Comparison of ENCODE assay signal across 7 mouse cellular contexts in the genomic region with DNA sequence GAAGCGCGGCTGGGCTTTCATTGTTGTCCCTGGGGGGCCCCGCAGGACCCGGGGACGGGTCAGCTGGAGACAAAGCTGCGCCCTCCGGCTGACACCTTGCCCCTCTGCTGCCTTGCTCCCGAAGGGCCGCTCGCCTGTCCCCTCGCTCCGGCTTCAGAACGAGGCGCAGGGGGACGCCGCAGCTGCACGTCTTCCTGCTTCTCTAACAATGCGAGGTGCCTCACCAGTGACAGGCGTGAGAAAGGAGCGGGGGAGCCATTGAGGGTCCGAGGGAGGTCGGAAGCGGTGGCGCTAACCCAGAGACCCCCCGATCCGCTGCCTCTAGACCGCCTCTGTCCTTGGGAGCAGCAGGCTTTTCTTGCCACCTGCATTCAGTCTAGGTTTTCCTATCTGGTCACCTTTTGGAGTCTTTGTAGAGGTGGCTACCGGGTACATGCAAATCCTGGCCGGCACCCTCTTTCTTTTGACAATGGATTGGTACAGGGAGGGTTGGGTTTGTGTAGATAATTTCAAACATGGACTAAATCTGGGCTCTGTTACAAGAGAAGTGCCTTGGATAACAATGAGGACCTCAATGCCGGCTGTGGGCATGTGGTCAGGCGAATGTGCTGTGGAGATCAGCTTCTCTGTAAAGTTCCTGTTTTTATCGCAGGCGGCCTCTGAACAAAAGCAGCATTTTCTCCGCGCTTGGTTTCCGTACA. TPM values are rescaled to one million over a fixed set of nuclear protein-coding genes. Genes with fewer than 3 reads are reported as not detected.
DNase-seq lines count a peak whose midpoint lies in the region; ATAC-seq and TF ChIP-seq lines count a peak whose summit lies in the region.

No protein-coding gene starts in this region.

- peak overlapping the region; percentile 95 for H3K4me3 ChIP-seq in forebrain, embryonic 15.5 days
- H3K4me3 ChIP-seq in hindbrain, embryonic 12.5 days = peak overlapping the region; percentile 92
- H3K4me3 ChIP-seq in left cerebral cortex, adult 2 months = peak overlapping the region; percentile 93

- peak overlapping the region; percentile 70 for H3K4me2 ChIP-seq in forebrain, embryonic 15.5 days (replicated peaks)
- H3K4me2 ChIP-seq in hindbrain, embryonic 12.5 days (replicated peaks) = peak overlapping the region; percentile 60

- H3K27me3 ChIP-seq in forebrain, embryonic 15.5 days = no peaks in the 10 kb centered on the region
- H3K27me3 ChIP-seq in hindbrain, embryonic 12.5 days = 0 out of 2 replicates have a peak, but pooled peaks cover 6% of the 10 kb centered on the region

- H3K4me1 ChIP-seq in forebrain, embryonic 15.5 days = peaks cover 30% of the 10 kb centered on the region
- peaks cover 22% of the 10 kb centered on the region for H3K4me1 ChIP-seq in hindbrain, embryonic 12.5 days

- H3K9ac ChIP-seq in forebrain, embryonic 15.5 days (replicated peaks) = peak overlapping the region; percentile 97
- peak overlapping the region; percentile 97 for H3K9ac ChIP-seq in hindbrain, embryonic 12.5 days

- TF ChIP-seq CTCF in left cerebral cortex, adult 2 months (IDR thresholded peaks at IDR 0.05) = no peak

- no peaks in the 10 kb centered on the region for H3K9me3 ChIP-seq in forebrain, embryonic 15.5 days
- H3K9me3 ChIP-seq in hindbrain, embryonic 12.5 days (replicated peaks) = no peaks in the 10 kb centered on the region

- peak; percentile 68 for ATAC-seq in forebrain, embryonic 15.5 days (replicated peaks)
- ATAC-seq in hindbrain, embryonic 12.5 days (ENCODE audit: low FRiP score) = peak; percentile 75

- intact Hi-C loops in left cerebral cortex, adult 2 months (cut with DNase I) = loop anchor here (5.0 kb wide), 2 partner anchors 188 to 283 kb away; partner anchors contain the start of gene Atf1

- peak overlapping the region; percentile 99 for H3K27ac ChIP-seq in forebrain, embryonic 15.5 days (replicated peaks)
- H3K27ac ChIP-seq in hindbrain, embryonic 12.5 days = peak overlapping the region; percentile 100
- peak overlapping the region; percentile 98 for H3K27ac ChIP-seq in left cerebral cortex, adult 2 months

- H3K36me3 ChIP-seq in forebrain, embryonic 15.5 days = no peaks in the 10 kb centered on the region
- 0 out of 2 replicates have a peak, but pooled peaks cover 3% of the 10 kb centered on the region for H3K36me3 ChIP-seq in hindbrain, embryonic 12.5 days

- peak; percentile 59 for DNase-seq in NIH3T3 (ENCODE audit: low read depth)
- DNase-seq in cerebellum, adult 11-12 months = peak; percentile 57
- peak in 1 of 2 experiments; percentile 36 for DNase-seq in left cerebral cortex, adult 2 months (ENCODE audit: extremely low spot score in 1 of 2, low spot score in 2 of 2)
- peak; percentile 49 to 67 for DNase-seq in lung, postnatal 4 days
- DNase-seq in right cerebral cortex, postnatal 10 days (ENCODE audit: low spot score in 2 of 2) = peak; percentile 63

- under 1% methylated on average over 36 of the region's 36 CpGs for WGBS in forebrain, embryonic 15.5 days
- WGBS in hindbrain, embryonic 12.5 days = under 1% methylated on average over 34 of the region's 36 CpGs

RNA-seq across cellular contexts. Expression of gene Dip2b, which starts 0.7 kb away (rescaled TPM):
- polyA plus RNA-seq in forebrain, embryonic 15.5 days (2015; fragmentation: Nextera tagmentation; extraction: Ambion mirVana) = 20.2 and 20.5 TPM in 2 replicates
- 26.8 and 27.5 TPM in 2 replicates for polyA plus RNA-seq in hindbrain, embryonic 12.5 days (2016; fragmentation: Nextera tagmentation; extraction: Ambion mirVana)
- total RNA-seq in left cerebral cortex, adult 2 months (2021) = 10 to 100 TPM; 62.6 to 71.3 TPM
